Mouse (Mus musculus) erythroblast, embryonic 14.5 days (primary cell): ENCODE data around the gene Car10.

ENCODE experiments used
- GATA1 ChIP-seq: IDR thresholded peaks from 2 replicates; pipeline ENCODE4 v1.6.1; 2012; ENCODE audit warnings: low read length, inconsistent platforms, mixed read lengths
- TAL1 ChIP-seq: IDR thresholded peaks from 3 replicates; pipeline ENCODE4 v1.6.1; 2012; ENCODE audit warnings: low read length, inconsistent platforms, mixed read lengths

GRCm38 (mm10) chr11:93640954-93641353 lies 543.1 kb downstream of the Car10 start:
- TF ChIP-seq GATA1 (no peak), TAL1 (no peak)
